Mouse (Mus musculus) heart, postnatal 0 days (tissue): ENCODE results near the gene Grid1.

Source experiments
- CTCF ChIP-seq: IDR thresholded peaks from 2 replicates; pipeline ENCODE4 v1.5.1; 2016; ENCODE audit warnings: antibody characterized with exemption, control low read depth, low read depth
- EP300 ChIP-seq: IDR thresholded peaks from 2 replicates; pipeline ENCODE4 v1.6.1; 2016; ENCODE audit warnings: antibody characterized with exemption, low read depth

DNA sequence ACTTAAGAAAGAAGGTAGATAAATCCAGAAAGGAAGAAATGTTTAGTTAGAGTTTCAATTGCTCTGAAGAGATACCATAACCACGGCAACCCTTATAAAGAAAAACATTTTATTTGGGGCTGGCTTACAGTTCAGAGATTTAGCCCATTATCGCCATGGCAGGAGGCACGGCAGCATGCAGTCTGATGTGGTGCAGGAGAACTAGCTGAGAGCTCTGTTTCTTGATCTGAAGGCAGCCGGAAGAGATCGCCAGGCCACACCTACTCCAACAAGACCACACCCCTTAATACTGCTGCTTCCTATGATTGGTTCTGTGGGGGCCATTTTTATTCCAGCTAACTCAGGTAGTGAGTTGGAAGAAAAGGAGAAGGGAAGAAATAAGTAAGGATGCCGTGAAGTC lies 45.7 kb upstream of the Grid1 start:
- TF ChIP-seq CTCF (no peak), EP300 (no peak)
